36 mouse cellular contexts compared by ENCODE assay signal in genomic region chr8:93535730-93536129, GRCm38 (mm10). TPM values are rescaled to one million over a fixed set of nuclear protein-coding genes. Genes with fewer than 3 reads are reported as not detected.
"Had no signal": no experiment of that assay in that cellular context is flagged by ENCODE, and none has a peak within 500 bp of the region (broad histone marks: within the 10 kb centered on the region; RNA-seq: fewer than 3 reads in every experiment).

Ces5a (minus strand) TSS chr8:93535830.

- H3K27ac ChIP-seq: heart, embryonic 10.5 days; heart, embryonic 13.5 days; heart, embryonic 15.5 days; hindbrain, embryonic 10.5 days; hindbrain, embryonic 12.5 days; hindbrain, embryonic 13.5 days; hindbrain, embryonic 14.5 days; hindbrain, embryonic 15.5 days; hindbrain, postnatal 0 days; intestine, embryonic 15.5 days; kidney, embryonic 15.5 days; kidney, postnatal 0 days; layer of hippocampus, adult 2 months; left cerebral cortex, adult 2 months had no signal

- H3K36me3 ChIP-seq: heart, embryonic 10.5 days; heart, embryonic 12.5 days; heart, embryonic 13.5 days; heart, embryonic 15.5 days; hindbrain, embryonic 10.5 days; hindbrain, embryonic 12.5 days; hindbrain, embryonic 13.5 days; hindbrain, embryonic 15.5 days; intestine, embryonic 15.5 days; kidney, embryonic 15.5 days had no signal

- H3K4me1 ChIP-seq: heart, embryonic 10.5 days; heart, embryonic 12.5 days; heart, embryonic 13.5 days; heart, embryonic 15.5 days; hindbrain, embryonic 10.5 days; hindbrain, embryonic 12.5 days; hindbrain, embryonic 13.5 days; hindbrain, embryonic 15.5 days; intestine, embryonic 15.5 days; kidney, embryonic 15.5 days had no signal

- H3K4me3 ChIP-seq: heart, embryonic 10.5 days; heart, embryonic 12.5 days; heart, embryonic 13.5 days; heart, embryonic 15.5 days; hindbrain, embryonic 10.5 days; hindbrain, embryonic 12.5 days; hindbrain, embryonic 13.5 days; hindbrain, embryonic 15.5 days; intestine, embryonic 15.5 days; kidney, embryonic 15.5 days; layer of hippocampus, adult 2 months; left cerebral cortex, adult 2 months had no signal

- DNase-seq: heart, postnatal 10 days; heart, postnatal 14 days; heart, postnatal 36 days; heart, postnatal 4 days; kidney, adult 11 months; kidney, adult 18-20 months; kidney, adult 8-10 months; kidney, adult 9 months; kidney, postnatal 10 days; kidney, postnatal 14 days; kidney, postnatal 25 days; kidney, postnatal 36 days; kidney, postnatal 4 days; layer of hippocampus, adult 9-11 months; layer of hippocampus, postnatal 36 days had no signal

- H3K27me3 ChIP-seq: heart, embryonic 12.5 days; heart, embryonic 13.5 days; heart, embryonic 15.5 days; hindbrain, embryonic 12.5 days; hindbrain, embryonic 13.5 days; hindbrain, embryonic 15.5 days; intestine, embryonic 15.5 days; kidney, embryonic 15.5 days had no signal

RNA-seq across cellular contexts. Expression of gene Ces5a, which starts in this region (rescaled TPM):
- polyA plus RNA-seq: heart, embryonic 10.5 days; heart, embryonic 11.5 days; hindbrain, embryonic 11.5 days; intestine, embryonic 14.5 days; intestine, embryonic 15.5 days; intestine, embryonic 16.5 days; intestine, postnatal 0 days; kidney, embryonic 14.5 days; kidney, embryonic 15.5 days had no signal
